Mouse (Mus musculus) bone marrow, adult 2 months (tissue): Measurements from ENCODE around the gene Polg2.
A peak's percentile ranks its signal among the peaks of the same experiment; 100 is the strongest.

Experiments
- CTCF ChIP-seq: fragments of 200-500 bp; IDR thresholded peaks from 2 replicates; pipeline ENCODE4 v1.5.1; 2011; ENCODE audit warnings: low read length, control low read depth; ENCODE audit not compliant: control insufficient read depth, insufficient read depth
- POLR2A ChIP-seq: fragments of 200-500 bp; IDR thresholded peaks from 2 replicates; pipeline ENCODE4 v1.6.1; 2011; ENCODE audit warnings: low read depth, mild to moderate bottlenecking, control low read depth, low read length, borderline replicate concordance; ENCODE audit not compliant: control insufficient read depth

DNA sequence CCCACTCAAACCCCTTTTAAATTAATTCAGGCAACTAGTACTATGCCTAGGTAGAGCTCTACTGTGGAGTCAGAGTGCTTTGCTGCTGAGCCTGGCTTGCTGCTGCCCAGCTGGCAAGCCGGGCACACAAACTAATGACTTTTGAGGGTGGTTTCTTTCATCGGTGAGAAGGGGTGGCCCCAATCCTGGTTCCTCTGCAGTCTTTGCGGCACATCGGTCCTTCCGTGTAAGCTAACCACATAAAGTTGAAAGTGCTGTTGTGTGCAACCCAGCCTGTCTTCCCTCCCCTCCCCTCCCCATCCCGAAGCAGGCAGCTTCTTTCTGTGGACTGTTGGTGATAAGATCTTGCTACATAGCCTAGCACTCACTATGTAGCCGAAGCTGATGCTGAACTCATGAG is 27.2 kb downstream of the Polg2 start:
- TF ChIP-seq POLR2A (peak; percentile 87), CTCF (no peak)
